Mouse (Mus musculus): ENCODE data around the gene Lin54. TPM values are rescaled to one million over a fixed set of nuclear protein-coding genes. Genes with fewer than 3 reads are reported as not detected.
A peak's percentile ranks its signal among the peaks of the same experiment; 100 is the strongest.

The Lin54 gene
- 10 to 100 TPM; 16.2 to 19.0 TPM for total RNA-seq (2021)
- long read RNA-seq, experiment 1, full-length matches to known transcripts, result 6 of 9 reads
- long read RNA-seq, experiment 1, partial matches to known transcripts, result 2 of 9 reads
- long read RNA-seq, experiment 1, other reads (novel, unspliced or antisense), result 1 of 9 reads
- long read RNA-seq, experiment 2, full-length matches to known transcripts, result 13 of 16 reads
- long read RNA-seq, experiment 2, partial matches to known transcripts, result 1 of 16 reads
- long read RNA-seq, experiment 2, other reads (novel, unspliced or antisense), result 2 of 16 reads

GRCm38 (mm10) chr5:100500458-100500961 is at the start of gene Lin54:
Lin54 (minus strand) TSS chr5:100500639.
- Histone ChIP-seq H3K27ac (peak within 1 kb of the TSS; percentile 70), H3K4me3 (peak within 1 kb of the TSS; percentile 69)
- DNase-seq (ENCODE audit: low spot score in 2 of 2), result peak; percentile 84 to 90
- TF ChIP-seq CTCF (conservative IDR thresholded peaks at IDR 0.05), result peak; percentile 25; the same call in 1 of the 2 replicates

DNA sequence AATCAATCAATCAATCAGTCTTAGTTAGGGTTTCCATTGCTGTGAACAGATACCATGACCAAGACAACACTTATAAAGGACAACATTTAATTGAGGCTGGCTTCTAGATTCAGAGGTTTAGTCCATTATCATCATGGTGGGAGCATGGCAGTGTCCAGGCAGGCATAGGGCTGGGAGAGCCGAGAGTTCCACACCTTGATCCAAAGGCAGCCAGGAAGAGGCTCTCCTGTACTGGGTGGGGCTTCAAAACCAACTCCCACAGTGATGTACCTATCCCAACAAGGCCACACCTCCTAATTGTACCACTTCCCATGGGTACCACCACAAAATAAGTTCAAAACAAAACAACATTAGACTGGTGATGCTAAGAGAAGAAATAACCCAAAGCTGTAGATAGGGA is 49.7 kb upstream of the Lin54 start:
- DNase-seq (ENCODE audit: low spot score in 2 of 2), result no peak
- TF ChIP-seq CTCF (conservative IDR thresholded peaks at IDR 0.05), result no peak
- Histone ChIP-seq H3K27ac (no peak overlapping the region), H3K4me3 (no peak overlapping the region)

- no peak for DNase-seq (ENCODE audit: low spot score in 2 of 2)
- no peak for TF ChIP-seq CTCF (conservative IDR thresholded peaks at IDR 0.05)
- Histone ChIP-seq H3K27ac (no peak overlapping the region), H3K4me3 (no peak overlapping the region)
These were observed 48.9 kb upstream of the Lin54 start for GRCm38 (mm10) chr5:100549311-100549710.

GRCm38 (mm10) chr5:100548236-100548635 is 47.8 kb upstream of the Lin54 start:
- no peak for DNase-seq (ENCODE audit: low spot score in 2 of 2)
- Histone ChIP-seq H3K27ac (no peak overlapping the region), H3K4me3 (no peak overlapping the region)
- TF ChIP-seq CTCF (conservative IDR thresholded peaks at IDR 0.05), result no peak

DNA sequence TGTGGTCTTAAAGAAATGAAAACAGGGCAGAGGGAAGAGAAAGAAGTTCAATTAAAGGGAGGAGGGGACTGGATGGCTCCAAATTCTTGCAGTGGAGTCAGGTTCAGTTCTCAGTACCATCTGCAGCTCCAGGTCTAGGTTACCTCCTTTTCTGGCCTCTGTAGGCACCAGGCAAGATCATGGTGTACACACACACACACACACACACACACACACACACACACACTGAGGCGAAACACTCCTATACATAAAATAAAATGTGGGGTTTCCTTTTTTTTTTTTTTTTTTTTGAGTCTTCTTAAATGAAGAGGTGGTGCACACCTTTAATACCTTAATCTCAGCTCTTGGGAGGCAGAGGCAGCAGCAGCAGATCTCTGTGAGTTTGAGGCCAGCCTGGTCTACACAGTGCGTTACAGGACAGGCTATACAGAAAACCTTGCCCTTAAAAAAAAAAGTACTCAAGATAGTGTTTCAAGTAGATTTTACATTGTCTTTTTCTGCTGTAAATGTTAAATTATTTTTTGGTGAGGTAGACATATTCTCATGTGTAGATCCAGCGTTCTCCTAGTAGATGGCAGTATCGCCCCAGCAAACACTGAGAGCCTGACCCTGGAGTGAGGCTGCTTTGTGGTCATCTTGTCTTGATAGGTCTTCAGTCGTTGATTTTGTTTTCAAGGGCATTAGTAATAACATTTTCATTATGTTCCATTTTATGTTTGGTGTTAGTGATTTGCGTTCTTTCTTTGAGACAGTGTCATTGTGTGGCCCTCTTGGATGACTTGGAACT is 46.0 kb upstream of the Lin54 start:
- no peak overlapping the region for H3K27ac ChIP-seq
- DNase-seq (ENCODE audit: low spot score in 2 of 2), result no peak
- no peak overlapping the region for H3K4me3 ChIP-seq
- TF ChIP-seq CTCF (conservative IDR thresholded peaks at IDR 0.05), result peak; percentile 68

GRCm38 (mm10) chr5:100536638-100537037 is 36.2 kb upstream of the Lin54 start:
- no peak overlapping the region for H3K4me3 ChIP-seq
- no peak overlapping the region for H3K27ac ChIP-seq
- no peak for DNase-seq (ENCODE audit: low spot score in 2 of 2)
- peak; percentile 90 for TF ChIP-seq CTCF (conservative IDR thresholded peaks at IDR 0.05)

GRCm38 (mm10) chr5:100535826-100536225 is 35.4 kb upstream of the Lin54 start:
- no peak for DNase-seq (ENCODE audit: low spot score in 2 of 2)
- Histone ChIP-seq H3K27ac (no peak overlapping the region), H3K4me3 (no peak overlapping the region)
- no peak for TF ChIP-seq CTCF (conservative IDR thresholded peaks at IDR 0.05)

DNA sequence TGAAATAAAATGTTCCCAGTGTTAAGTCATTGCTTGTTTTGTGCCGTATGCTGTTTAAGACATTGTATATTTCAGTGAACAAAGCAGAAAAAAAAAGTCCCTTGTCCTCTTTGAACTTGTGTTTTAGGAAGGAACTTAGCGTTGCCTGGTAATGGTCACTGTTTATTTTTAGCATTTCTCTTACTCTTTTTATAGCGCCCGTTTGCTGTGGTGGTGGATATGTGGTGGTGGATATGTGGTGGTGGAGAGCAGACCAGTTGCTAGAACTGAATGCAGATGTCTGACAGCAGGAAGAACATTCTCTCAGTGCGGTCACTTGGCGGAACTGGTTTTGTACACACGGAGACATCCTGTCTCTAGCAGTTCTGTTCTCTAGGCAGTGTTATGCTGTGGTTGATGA is 25.7 kb upstream of the Lin54 start:
- peak in 1 of 2 experiments; percentile 12 for DNase-seq (ENCODE audit: low spot score in 2 of 2)
- TF ChIP-seq CTCF (conservative IDR thresholded peaks at IDR 0.05), result no peak
- Histone ChIP-seq H3K4me3 (no peak overlapping the region), H3K27ac (peak overlapping the region; percentile 24; the same call in 1 of the 2 replicates)

GRCm38 (mm10) chr5:100525620-100526019 is 25.2 kb upstream of the Lin54 start:
- DNase-seq (ENCODE audit: low spot score in 2 of 2), result no peak
- no peak for TF ChIP-seq CTCF (conservative IDR thresholded peaks at IDR 0.05)
- peak overlapping the region; percentile 24; the same call in 1 of the 2 replicates for H3K27ac ChIP-seq

DNA sequence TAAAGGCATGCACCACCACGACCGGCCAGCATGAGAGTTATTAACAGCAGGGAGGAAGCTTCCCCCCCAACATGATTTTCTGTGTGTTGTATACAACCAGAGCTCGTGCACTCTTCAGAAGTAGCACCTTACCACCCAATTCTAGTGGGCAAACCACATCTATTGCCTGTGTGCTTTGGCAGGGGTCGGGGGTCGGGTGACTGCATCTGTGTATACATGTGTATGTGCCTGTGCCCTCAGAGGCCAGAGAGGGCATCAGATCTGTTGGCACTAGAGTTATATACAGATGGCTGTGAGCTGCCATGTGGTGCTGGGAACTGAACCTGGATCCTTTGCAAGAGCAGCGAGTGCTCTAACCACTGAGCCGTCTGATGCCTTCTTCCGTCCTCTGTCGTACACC is 24.5 kb upstream of the Lin54 start:
- TF ChIP-seq CTCF (conservative IDR thresholded peaks at IDR 0.05), result no peak
- DNase-seq (ENCODE audit: low spot score in 2 of 2), result no peak
- Histone ChIP-seq H3K27ac (no peak overlapping the region), H3K4me3 (no peak overlapping the region)

More at GRCm38 (mm10) chr5:100525620-100526019, 25.2 kb upstream of the Lin54 start:
- H3K4me3 ChIP-seq, result no peak overlapping the region

DNA sequence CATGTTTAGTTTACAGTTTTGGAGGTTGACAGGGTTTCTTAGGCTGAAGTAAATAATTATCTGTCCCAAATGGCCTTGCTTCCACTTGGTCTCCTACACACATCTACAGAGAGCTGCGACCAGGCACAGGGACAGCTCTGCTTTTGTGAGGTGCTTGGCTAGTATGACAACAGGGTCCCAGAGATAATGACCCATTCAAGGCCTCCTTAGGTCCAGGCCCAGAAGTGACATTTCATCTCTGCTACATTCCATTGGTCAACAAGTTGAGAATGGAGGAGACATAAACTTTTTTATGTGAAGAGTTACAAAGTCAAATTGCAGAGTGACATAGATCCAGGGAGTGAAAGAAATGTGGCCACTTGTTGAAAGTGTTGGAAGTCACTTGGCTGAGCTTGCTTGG is 22.9 kb upstream of the Lin54 start:
- TF ChIP-seq CTCF (conservative IDR thresholded peaks at IDR 0.05), result no peak
- Histone ChIP-seq H3K4me3 (no peak overlapping the region), H3K27ac (no peak overlapping the region)
- DNase-seq (ENCODE audit: low spot score in 2 of 2), result no peak

DNA sequence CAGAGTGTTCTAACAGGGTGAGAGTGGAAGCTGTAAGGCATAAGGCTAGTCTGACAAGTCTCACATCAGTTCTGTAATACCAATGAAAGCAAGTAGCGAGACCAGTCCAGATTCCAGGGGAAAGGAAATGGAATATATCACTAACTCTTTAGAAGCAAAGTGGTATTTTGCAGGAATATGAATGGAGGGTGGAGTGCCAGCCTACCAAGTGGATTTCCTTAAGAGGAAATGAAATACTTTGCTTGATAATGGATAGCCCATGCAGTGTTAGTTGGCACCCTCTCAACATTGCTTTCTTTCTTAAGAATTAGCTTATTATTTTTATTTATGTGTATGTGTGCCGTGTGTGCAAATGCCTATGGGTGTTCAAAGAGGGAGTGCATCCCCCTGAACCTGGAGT is 19.8 kb upstream of the Lin54 start:
- TF ChIP-seq CTCF (conservative IDR thresholded peaks at IDR 0.05), result no peak
- H3K27ac ChIP-seq, result no peak overlapping the region
- DNase-seq (ENCODE audit: low spot score in 2 of 2), result no peak

DNA sequence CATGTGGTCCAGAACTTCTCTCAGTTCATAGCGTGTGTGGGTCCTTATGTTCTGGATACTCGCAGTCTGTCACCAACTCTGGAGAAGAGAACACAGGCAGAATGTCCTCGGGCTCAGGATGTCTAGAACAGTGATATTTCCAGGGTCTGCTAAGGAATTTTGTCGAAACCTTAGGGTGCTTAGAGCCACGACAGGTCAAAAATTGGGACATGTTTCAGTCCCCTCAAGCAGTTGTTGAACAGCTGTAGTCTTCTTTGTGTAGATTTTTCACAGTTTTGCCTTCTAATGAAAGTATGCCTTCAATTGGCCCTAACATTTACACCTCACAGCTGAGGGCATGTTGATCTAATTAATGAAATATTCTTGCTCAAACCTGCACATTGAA is 18.6 kb upstream of the Lin54 start:
- no peak for DNase-seq (ENCODE audit: low spot score in 2 of 2)
- no peak for TF ChIP-seq CTCF (conservative IDR thresholded peaks at IDR 0.05)
- Histone ChIP-seq H3K27ac (peak overlapping the region; percentile 91), H3K4me3 (peak overlapping the region; percentile 79)

More for the DNA sequence above, 19.8 kb upstream of the Lin54 start:
- H3K4me3 ChIP-seq, result no peak overlapping the region
